Mouse (Mus musculus): ENCODE measurements around the gene Opalin. TPM values are rescaled to one million over a fixed set of nuclear protein-coding genes. Genes with fewer than 3 reads are reported as not detected.

Gene Opalin
- not detected in 2 replicates for polyA plus RNA-seq (2015; fragmentation: Nextera tagmentation; extraction: Ambion mirVana)

DNA sequence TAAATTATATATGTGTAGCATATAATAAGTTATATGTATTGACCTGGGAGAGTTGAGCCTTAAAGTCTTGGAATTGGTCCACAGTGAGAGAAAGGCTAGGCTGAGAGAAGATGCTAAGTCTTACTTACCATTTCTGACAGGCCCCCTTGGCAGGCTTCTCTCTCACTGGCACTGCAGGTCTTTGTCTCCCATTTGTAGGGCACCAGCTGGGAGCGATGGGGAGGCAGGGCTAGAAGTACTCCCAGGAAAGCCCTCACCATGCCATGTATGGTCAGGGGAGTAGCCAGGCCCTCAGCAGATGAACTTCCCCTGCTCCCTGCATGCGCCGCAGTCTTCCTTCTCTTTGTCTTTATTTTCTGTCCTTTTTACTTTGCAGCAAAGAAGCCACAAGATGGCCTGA is at the start of gene Opalin:
TSS of gene Opalin (minus strand) at position 208 of the 400 bp plus-strand sequence.
- Histone ChIP-seq H3K9me3 (no peaks in the 10 kb centered on the region), H3K27me3 (no peaks in the 10 kb centered on the region), H3K9ac (no peak within 1 kb of the TSS), H3K4me2 (no peak within 1 kb of the TSS), H3K36me3 (no peaks in the 10 kb centered on the region), H3K4me3 (no peak within 1 kb of the TSS), H3K27ac (no peak within 1 kb of the TSS), H3K4me1 (no peaks in the 10 kb centered on the region)
- 87% methylated on average over 3 of the region's 3 CpGs for WGBS
- ATAC-seq (ENCODE audit: insufficient number of reproducible peaks, low FRiP score, low TSS enrichment, low read depth): no peak

DNA sequence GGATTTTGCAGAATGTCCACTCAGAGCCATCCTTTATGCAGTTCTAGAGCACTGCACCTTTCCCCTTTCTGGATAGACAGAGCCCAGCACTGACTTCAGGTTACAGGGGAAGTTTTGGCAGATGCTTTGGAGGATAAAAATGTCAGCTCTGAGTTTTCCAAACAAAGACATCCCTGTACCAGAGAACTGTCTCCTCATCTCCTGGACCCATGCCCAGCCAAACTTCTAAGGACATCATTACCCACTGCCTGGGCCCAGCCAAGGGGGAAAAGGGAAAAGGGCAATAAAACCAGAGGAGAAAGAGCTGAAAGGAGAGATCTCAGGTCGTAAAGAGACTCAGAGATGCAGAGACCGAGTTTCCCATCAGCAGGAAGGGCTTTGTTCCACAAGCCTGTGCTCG is 46.1 kb upstream of the Opalin start:
- Histone ChIP-seq H3K4me3 (no peak overlapping the region), H3K27ac (no peak overlapping the region), H3K4me1 (peaks cover 12% of the 10 kb centered on the region; the same call in 1 of the 2 replicates), H3K36me3 (no peaks in the 10 kb centered on the region), H3K9me3 (no peaks in the 10 kb centered on the region), H3K4me2 (no peak overlapping the region), H3K9ac (no peak overlapping the region), H3K27me3 (no peaks in the 10 kb centered on the region)
- ATAC-seq (ENCODE audit: insufficient number of reproducible peaks, low FRiP score, low TSS enrichment, low read depth): no peak
- 17% methylated on average over 3 of the region's 3 CpGs for WGBS

DNA sequence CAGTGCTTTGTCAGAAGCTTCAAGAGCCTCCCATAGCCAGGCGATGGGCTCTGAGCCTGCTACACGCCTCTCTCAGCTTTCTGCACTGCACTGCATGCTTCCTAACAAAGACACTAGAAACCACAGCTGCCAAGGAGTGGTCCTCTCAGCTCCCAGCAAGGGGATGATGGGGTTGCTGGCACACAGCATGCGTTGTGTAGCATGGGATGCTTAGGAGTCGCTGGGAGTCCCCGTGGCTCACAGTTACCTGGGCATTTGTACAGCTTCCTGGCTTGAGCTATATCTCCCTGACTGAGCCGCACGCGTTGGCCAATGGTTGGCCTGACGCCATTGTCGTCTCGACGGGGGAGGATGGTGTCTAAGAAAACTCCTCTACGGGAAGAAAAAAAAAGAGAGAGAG is 43.0 kb upstream of the Opalin start:
- Histone ChIP-seq H3K27me3 (no peaks in the 10 kb centered on the region), H3K4me1 (peaks cover 16% of the 10 kb centered on the region), H3K9ac (no peak overlapping the region), H3K36me3 (no peaks in the 10 kb centered on the region), H3K27ac (no peak overlapping the region), H3K4me2 (no peak overlapping the region), H3K9me3 (no peaks in the 10 kb centered on the region), H3K4me3 (no peak overlapping the region)
- no peak for ATAC-seq (ENCODE audit: insufficient number of reproducible peaks, low FRiP score, low TSS enrichment, low read depth)
- 85% methylated on average over 13 of the region's 13 CpGs for WGBS

DNA sequence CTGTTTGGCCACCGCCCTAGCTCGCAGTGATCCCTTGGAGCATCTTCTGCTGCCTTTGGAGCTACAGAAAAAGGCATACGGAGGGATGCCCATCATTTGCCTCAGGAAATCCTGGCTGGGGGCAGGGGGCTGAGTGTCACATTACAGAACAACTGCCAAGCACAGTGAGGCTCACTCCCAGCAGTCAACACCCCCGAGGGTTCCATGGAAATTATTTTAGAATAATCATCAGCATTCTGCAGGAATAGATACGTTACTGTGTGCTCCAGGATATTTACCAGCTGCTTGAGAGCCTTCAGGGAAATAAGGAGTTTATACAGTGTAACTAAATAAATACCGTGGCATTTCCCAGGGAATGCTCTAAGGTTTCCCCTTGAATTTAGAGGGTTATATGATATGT is 41.4 kb upstream of the Opalin start:
- 41% methylated on average over 6 of the region's 6 CpGs for WGBS
- Histone ChIP-seq H3K36me3 (no peaks in the 10 kb centered on the region), H3K27ac (no peak overlapping the region), H3K9me3 (no peaks in the 10 kb centered on the region), H3K4me1 (peaks cover 18% of the 10 kb centered on the region), H3K4me2 (no peak overlapping the region), H3K27me3 (no peaks in the 10 kb centered on the region), H3K9ac (no peak overlapping the region), H3K4me3 (no peak overlapping the region)
- ATAC-seq (ENCODE audit: insufficient number of reproducible peaks, low FRiP score, low TSS enrichment, low read depth): no peak

DNA sequence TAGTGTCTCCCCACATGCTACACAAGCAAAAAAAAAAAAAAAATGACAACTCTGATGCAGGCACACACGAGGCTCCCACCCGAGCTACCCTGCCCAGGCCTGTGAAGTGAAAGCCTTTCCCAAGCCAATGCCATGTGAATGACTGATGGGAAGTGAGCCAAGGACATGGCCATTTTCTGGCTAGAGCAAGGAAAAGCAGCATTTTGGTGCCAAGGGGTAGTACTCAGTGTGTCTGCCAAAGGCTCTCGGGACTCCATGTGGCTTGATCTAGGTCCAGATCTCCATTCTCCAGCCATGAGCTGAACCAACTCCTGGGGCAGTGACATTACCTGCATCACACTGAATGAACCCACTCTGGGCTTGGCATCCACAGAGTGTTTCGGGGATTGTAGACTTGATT is 40.4 kb upstream of the Opalin start:
- WGBS: 76% methylated on average over 4 of the region's 4 CpGs
- H3K9me3 ChIP-seq: no peaks in the 10 kb centered on the region
- no peak overlapping the region for H3K27ac ChIP-seq
- H3K27me3 ChIP-seq: no peaks in the 10 kb centered on the region
- no peak for ATAC-seq (ENCODE audit: insufficient number of reproducible peaks, low FRiP score, low TSS enrichment, low read depth)
- peaks cover 18% of the 10 kb centered on the region for H3K4me1 ChIP-seq
- H3K9ac ChIP-seq: no peak overlapping the region
- H3K4me2 ChIP-seq: no peak overlapping the region
- no peaks in the 10 kb centered on the region for H3K36me3 ChIP-seq
- H3K4me3 ChIP-seq: no peak overlapping the region

DNA sequence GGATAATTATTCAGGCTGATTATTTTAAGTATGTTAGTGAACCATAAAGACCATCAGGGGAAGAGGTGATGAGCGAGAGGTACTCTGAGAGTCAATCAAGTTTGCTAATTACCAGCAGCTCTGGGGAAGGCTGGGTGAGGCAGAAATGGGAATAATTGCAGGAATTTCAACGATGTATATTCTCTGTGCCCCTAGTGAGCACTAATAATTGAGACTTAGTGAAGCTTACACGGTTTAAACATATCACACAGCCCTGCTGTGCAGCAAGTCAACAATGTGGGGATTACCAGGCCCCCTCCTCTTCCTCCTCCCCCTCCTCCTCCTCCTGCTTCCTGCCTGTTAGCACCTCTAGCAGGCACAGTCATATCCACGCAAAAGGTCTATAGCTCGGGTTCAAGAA is 37.7 kb upstream of the Opalin start:
- no peak overlapping the region for H3K4me2 ChIP-seq

DNA sequence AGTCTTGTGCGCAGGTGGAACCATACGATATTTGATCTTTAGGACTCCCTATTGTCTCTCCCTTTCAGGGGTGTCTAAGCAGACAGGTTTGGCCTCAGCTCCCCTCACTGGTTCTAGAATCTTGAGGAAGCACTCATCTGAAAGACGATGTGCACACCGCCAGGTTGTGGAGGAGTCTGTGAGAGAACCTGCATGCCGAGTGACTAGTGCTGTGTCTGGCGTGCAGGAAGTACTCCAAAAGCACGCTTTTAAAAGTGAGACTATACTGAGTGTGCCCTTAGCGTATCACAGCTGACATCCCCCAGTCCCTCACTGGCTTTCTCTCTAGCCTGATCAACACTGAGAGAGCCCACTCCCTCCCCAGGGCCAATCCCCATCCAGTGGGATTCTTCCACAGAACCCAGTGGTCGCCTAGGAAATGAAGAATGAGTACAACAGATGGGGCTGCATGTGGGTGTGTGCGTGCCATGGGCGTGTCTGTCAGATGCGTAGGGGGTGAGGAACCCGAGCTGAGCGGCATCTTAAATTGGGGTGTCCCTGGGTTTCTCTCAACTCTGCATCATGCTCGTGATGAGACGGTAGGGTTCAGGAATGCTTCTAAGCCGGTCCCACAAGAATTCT is 37.1 kb upstream of the Opalin start:
- H3K4me1 ChIP-seq: peaks cover 24% of the 10 kb centered on the region
- H3K27me3 ChIP-seq: peaks cover 5% of the 10 kb centered on the region; the same call in 1 of the 2 replicates
- no peak for ATAC-seq (ENCODE audit: insufficient number of reproducible peaks, low FRiP score, low TSS enrichment, low read depth)
- WGBS: 77% methylated on average over 17 of the region's 17 CpGs
- no peaks in the 10 kb centered on the region for H3K36me3 ChIP-seq
- H3K9me3 ChIP-seq: no peaks in the 10 kb centered on the region
- no peak overlapping the region for H3K4me2 ChIP-seq
- H3K4me3 ChIP-seq: no peak overlapping the region
- no peak overlapping the region for H3K9ac ChIP-seq
- no peak overlapping the region for H3K27ac ChIP-seq

More for the DNA sequence above, 37.7 kb upstream of the Opalin start:
- H3K27me3 ChIP-seq: peaks cover 5% of the 10 kb centered on the region; the same call in 1 of the 2 replicates
- no peak overlapping the region for H3K4me3 ChIP-seq
- peaks cover 18% of the 10 kb centered on the region for H3K4me1 ChIP-seq
- H3K9me3 ChIP-seq: no peaks in the 10 kb centered on the region
- 25% methylated on average over 5 of the region's 5 CpGs for WGBS
- H3K9ac ChIP-seq: no peak overlapping the region
- no peak for ATAC-seq (ENCODE audit: insufficient number of reproducible peaks, low FRiP score, low TSS enrichment, low read depth)
- no peaks in the 10 kb centered on the region for H3K36me3 ChIP-seq
- H3K27ac ChIP-seq: no peak overlapping the region

DNA sequence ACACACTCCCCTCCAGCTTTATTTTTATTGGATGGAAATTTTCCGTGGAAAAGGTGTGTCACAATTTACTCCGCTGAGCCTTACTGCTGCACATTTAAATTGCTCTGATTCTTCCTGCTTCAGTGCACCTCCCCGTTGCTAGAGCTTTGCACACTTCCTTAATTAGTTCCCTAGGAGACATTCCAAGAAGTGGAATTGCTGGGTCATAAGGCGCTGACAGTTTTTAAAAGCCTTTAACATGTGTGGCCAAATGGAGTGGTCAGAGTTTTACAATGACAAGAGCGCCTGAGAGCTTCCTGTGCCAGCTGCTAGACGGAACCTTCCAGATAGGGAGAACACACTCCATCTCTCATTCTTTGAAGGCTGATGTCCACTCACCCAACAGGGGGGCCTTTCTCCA is 35.7 kb upstream of the Opalin start:
- Histone ChIP-seq H3K36me3 (no peaks in the 10 kb centered on the region), H3K4me2 (no peak overlapping the region), H3K4me1 (peaks cover 20% of the 10 kb centered on the region), H3K9me3 (no peaks in the 10 kb centered on the region), H3K4me3 (no peak overlapping the region), H3K27me3 (peaks cover 5% of the 10 kb centered on the region; the same call in 1 of the 2 replicates), H3K9ac (no peak overlapping the region), H3K27ac (no peak overlapping the region)
- WGBS: 16% methylated on average over 6 of the region's 6 CpGs
- no peak for ATAC-seq (ENCODE audit: insufficient number of reproducible peaks, low FRiP score, low TSS enrichment, low read depth)

DNA sequence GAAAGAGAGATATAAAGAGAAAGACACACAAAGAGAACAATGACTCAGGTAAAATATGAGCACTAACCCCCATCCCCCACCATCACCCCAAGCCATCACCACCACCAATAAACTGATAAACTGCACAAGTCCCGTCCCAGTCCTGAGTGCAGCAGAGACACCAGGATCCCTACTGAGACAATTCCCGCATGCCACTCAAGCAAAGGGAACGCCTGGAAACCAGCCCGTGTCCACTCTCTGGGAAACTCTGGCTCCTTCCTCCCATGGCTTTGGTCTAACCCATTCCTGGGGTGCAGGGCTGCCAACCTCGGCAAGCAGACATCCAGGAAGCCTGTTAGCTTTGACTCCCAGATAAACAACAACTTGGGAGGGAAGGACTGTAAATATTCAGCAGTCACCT is 33.1 kb upstream of the Opalin start:
- H3K9ac ChIP-seq: no peak overlapping the region
- no peak overlapping the region for H3K27ac ChIP-seq
- no peaks in the 10 kb centered on the region for H3K9me3 ChIP-seq
- ATAC-seq (ENCODE audit: insufficient number of reproducible peaks, low FRiP score, low TSS enrichment, low read depth): no peak
- peaks cover 24% of the 10 kb centered on the region for H3K4me1 ChIP-seq
- WGBS: 46% methylated on average over 5 of the region's 5 CpGs
- H3K4me2 ChIP-seq: no peak overlapping the region
- no peaks in the 10 kb centered on the region for H3K36me3 ChIP-seq
- no peak overlapping the region for H3K4me3 ChIP-seq
- H3K27me3 ChIP-seq: peaks cover 5% of the 10 kb centered on the region; the same call in 1 of the 2 replicates

DNA sequence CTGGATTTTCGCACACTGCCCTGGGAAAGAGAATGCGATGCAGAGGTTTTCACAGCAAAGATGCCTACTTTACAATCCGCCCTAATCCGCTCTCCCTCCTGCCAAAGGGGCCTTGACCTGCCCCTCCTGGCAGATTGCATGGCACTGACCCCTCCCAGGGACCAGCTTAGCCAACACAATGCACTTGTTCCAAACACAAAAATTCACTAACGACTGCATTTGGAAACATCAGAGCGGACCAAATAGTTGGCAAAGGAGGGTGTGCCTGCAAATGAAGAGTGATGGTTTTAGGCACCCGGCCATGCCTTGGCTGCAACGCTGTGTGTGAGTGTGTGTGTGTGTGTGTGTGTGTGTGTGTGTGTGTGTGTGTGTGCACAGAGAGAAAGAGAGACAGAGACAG is 32.6 kb upstream of the Opalin start:
- peaks cover 20% of the 10 kb centered on the region for H3K4me1 ChIP-seq
- no peaks in the 10 kb centered on the region for H3K9me3 ChIP-seq
- H3K36me3 ChIP-seq: no peaks in the 10 kb centered on the region
- ATAC-seq (ENCODE audit: insufficient number of reproducible peaks, low FRiP score, low TSS enrichment, low read depth): no peak
- H3K27ac ChIP-seq: no peak overlapping the region
- WGBS: 51% methylated on average over 8 of the region's 8 CpGs
- no peak overlapping the region for H3K9ac ChIP-seq
- peaks cover 5% of the 10 kb centered on the region; the same call in 1 of the 2 replicates for H3K27me3 ChIP-seq
- H3K4me3 ChIP-seq: no peak overlapping the region
- H3K4me2 ChIP-seq: no peak overlapping the region

DNA sequence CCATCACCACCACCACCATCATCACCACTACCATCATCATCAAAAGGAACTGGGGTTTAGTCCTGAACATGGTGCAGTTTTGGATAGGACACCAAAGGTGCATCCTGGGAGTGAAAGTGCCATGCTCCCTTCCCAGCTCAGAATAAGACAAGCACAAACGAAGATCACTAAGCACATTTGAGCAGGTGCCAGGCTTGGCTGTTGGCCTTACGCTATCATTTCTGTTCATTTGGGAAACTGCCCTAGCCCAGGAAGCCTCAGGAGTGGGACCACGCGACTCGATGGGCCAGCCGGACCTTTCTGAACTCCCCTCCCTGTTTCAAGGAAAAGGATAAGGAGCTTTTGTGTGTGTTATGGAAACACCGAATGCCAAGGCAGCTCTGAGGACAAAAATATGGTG is 31.8 kb upstream of the Opalin start:
- no peak overlapping the region for H3K9ac ChIP-seq
- no peaks in the 10 kb centered on the region for H3K36me3 ChIP-seq
- no peak for ATAC-seq (ENCODE audit: insufficient number of reproducible peaks, low FRiP score, low TSS enrichment, low read depth)
- no peak overlapping the region for H3K4me3 ChIP-seq
- peaks cover 5% of the 10 kb centered on the region; the same call in 1 of the 2 replicates for H3K27me3 ChIP-seq
- H3K27ac ChIP-seq: no peak overlapping the region
- 79% methylated on average over 7 of the region's 7 CpGs for WGBS
- H3K4me2 ChIP-seq: no peak overlapping the region
- peaks cover 20% of the 10 kb centered on the region for H3K4me1 ChIP-seq
- no peaks in the 10 kb centered on the region for H3K9me3 ChIP-seq

DNA sequence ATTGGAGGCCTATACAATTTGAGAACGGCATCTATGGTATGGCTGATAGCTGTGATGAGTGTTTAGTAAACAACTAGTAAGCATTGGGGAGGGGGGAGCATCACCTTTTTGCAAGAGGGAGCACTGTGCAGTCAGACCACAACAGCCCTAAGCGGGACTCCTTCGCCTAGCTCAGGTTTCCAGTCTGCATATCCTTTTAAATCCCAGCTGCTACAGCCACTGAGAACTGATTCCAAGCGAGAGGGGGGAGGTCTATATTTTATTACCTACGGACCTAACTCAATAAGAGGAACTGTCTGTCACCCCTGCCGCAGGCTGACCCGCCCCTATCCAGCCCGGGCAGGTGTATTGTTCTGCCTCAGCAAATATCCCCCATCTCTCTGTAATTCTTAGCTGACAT is 30.6 kb upstream of the Opalin start:
- 31% methylated on average over 8 of the region's 8 CpGs for WGBS
- Histone ChIP-seq H3K9ac (no peak overlapping the region), H3K36me3 (no peaks in the 10 kb centered on the region), H3K27ac (no peak overlapping the region), H3K4me3 (no peak overlapping the region), H3K4me1 (peaks cover 17% of the 10 kb centered on the region), H3K9me3 (no peaks in the 10 kb centered on the region), H3K4me2 (no peak overlapping the region), H3K27me3 (peaks cover 5% of the 10 kb centered on the region; the same call in 1 of the 2 replicates)
- ATAC-seq (ENCODE audit: insufficient number of reproducible peaks, low FRiP score, low TSS enrichment, low read depth): no peak

DNA sequence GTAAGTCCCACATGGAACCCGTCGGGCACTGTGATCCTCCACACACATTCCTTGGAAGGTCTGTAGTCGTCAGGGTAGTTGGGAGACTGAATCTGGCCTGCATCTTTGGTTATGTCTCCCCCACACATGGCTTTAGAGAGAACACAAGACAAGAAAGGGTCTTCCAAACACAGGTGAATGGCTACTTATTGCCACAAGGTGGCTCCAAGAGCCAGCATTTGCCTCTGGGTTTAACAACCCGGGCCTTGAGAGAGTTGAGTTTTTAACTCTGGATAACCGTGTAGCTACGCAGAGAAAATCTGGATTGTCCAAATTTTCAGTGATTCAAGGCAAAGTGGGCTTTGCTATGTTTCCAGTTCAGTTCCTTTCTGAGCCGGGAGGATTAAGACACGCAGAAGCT is 28.0 kb upstream of the Opalin start:
- no peak overlapping the region for H3K27ac ChIP-seq
- no peaks in the 10 kb centered on the region for H3K9me3 ChIP-seq
- peaks cover 16% of the 10 kb centered on the region for H3K4me1 ChIP-seq
- H3K36me3 ChIP-seq: no peaks in the 10 kb centered on the region
- no peak overlapping the region for H3K4me2 ChIP-seq
- WGBS: 39% methylated on average over 8 of the region's 8 CpGs
- H3K27me3 ChIP-seq: no peaks in the 10 kb centered on the region
- no peak overlapping the region for H3K4me3 ChIP-seq
- H3K9ac ChIP-seq: no peak overlapping the region
- no peak for ATAC-seq (ENCODE audit: insufficient number of reproducible peaks, low FRiP score, low TSS enrichment, low read depth)

All from limb, embryonic 15.5 days (tissue).